Mouse (Mus musculus) olfactory bulb, adult 2 months (tissue): Measurements from ENCODE around the gene AF366264. TPM values are rescaled to one million over a fixed set of nuclear protein-coding genes. Genes with fewer than 3 reads are reported as not detected.

Experiments used
- H3K27ac ChIP-seq: fragments of 200-500 bp; 2 replicates; pipeline ENCODE4 v1.5.1; 2012; ENCODE audit warnings: low read depth, low read length; ENCODE audit not compliant: insufficient read depth
- H3K4me1 ChIP-seq: fragments of 200-500 bp; 2 replicates; pipeline ENCODE4 v1.6.1; 2012; ENCODE audit warnings: low read length; ENCODE audit not compliant: control insufficient read depth, insufficient read depth
- H3K4me3 ChIP-seq: fragments of 200-500 bp; 2 replicates; pipeline ENCODE4 v1.5.1; 2012; ENCODE audit warnings: mild to moderate bottlenecking, low read depth, low read length, moderate library complexity; ENCODE audit not compliant: insufficient read depth
- CTCF ChIP-seq: fragments of 200-500 bp; IDR thresholded peaks from 2 replicates; pipeline ENCODE4 v1.5.1; 2012; ENCODE audit warnings: low read depth, mild to moderate bottlenecking, low read length, moderate library complexity; ENCODE audit not compliant: insufficient read depth
- POLR2A ChIP-seq: fragments of 200-500 bp; IDR thresholded peaks from 2 replicates; pipeline ENCODE4 v1.6.1; 2012; ENCODE audit warnings: mild to moderate bottlenecking, low read depth, low read length, moderate library complexity; ENCODE audit not compliant: insufficient read depth
- WGBS: fragments of 180-500 bp; shearing (Covaris S2); methylation state at CpG from one replicate; pipeline ENCODE4 v1.1.7; 2018; 5-methylcytosine and 5-hydroxymethylcytosine counted together
- polyA plus RNA-seq: library from polyadenylated mRNA; stranded (reverse); fragments of >200 nt; gene quantifications from 2 replicates; pipeline ENCODE4 v1.2.4, GENCODE M21; 2012; ENCODE audit warnings: low replicate concordance; ENCODE audit not compliant: missing spikeins, insufficient read depth, insufficient read length

The AF366264 gene
- polyA plus RNA-seq, 1 experiment = not detected

DNA sequence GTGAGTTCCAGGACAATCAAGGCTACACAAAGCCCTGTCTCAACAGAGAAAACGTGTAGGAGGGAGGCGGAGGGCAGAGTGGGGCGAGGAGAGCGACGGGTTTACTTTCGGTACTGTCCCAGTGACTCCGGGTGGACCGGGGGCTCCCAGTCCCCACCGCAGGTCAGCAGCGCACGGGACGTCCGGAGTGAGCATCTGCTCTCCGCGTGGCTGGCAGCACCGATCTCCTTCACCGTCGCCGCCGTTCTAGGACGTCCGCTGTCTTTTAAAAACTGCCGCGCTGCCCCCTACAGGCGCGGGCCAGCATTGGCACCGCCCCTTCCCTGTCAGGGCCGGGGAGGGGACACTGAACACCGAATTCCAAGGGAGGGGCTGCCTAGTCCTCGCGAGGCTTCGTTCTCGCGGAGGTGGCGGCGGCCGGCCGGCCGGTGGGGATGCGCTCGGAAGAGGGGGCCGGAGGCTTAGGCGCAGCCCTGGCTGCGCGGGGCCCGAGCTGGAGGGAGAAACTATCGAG lies 52.9 kb downstream of the AF366264 start, which contains the start of gene Upf3a:
TSS of gene Upf3a (plus strand) at position 366 of the 514 bp plus-strand sequence.
- Histone ChIP-seq H3K4me3 (peak within 1 kb of the TSS; percentile 82), H3K4me1 (peaks cover 7% of the 10 kb centered on the region), H3K27ac (peak within 1 kb of the TSS; percentile 98)
- TF ChIP-seq CTCF (peak; percentile 89), POLR2A (no peak)
- WGBS = under 1% methylated on average over 47 of the region's 47 CpGs

Other genes with a start within 250 kb of the AF366264 start
- not detected in 2 replicates for gene Rasa3, start 160.8 kb downstream of the AF366264 start, polyA plus RNA-seq
- not detected in 2 replicates for gene Cfap97d2, start 132.5 kb downstream of the AF366264 start, polyA plus RNA-seq
- 201 TPM in 1 of 2 replicates, not detected in the other for gene Cdc16, start 80.7 kb downstream of the AF366264 start, polyA plus RNA-seq
- not detected in 2 replicates for gene Upf3a, start 52.8 kb downstream of the AF366264 start, polyA plus RNA-seq
- not detected in 2 replicates for gene Champ1, start 31.3 kb upstream of the AF366264 start, polyA plus RNA-seq
- gene Coprs, start 51.9 kb upstream of the AF366264 start, polyA plus RNA-seq = not detected in 2 replicates